Mouse (Mus musculus) MEL (cell line): ENCODE results near the gene Zfand3. TPM values are rescaled to one million over a fixed set of nuclear protein-coding genes. Genes with fewer than 3 reads are reported as not detected.

Source experiments
- DNase-seq: peaks from one replicate; pipeline ENCODE4 v3.0.0; 2011; ENCODE audit warnings: low read depth, low spot score
- H3K27ac ChIP-seq: 2 replicates; pipeline ENCODE4 v1.5.1; 2012; ENCODE audit warnings: low read depth, mild to moderate bottlenecking, control low read depth, low read length, moderate library complexity; ENCODE audit not compliant: control insufficient read depth
- H3K27me3 ChIP-seq, 2 experiments: fragments of 150-350 bp in 1 of 2; sonication (generic) in 1 of 2; 2 replicates each; pipeline ENCODE4 v1.6.1; 2012; ENCODE audit warnings: low read length in 2 of 2, mild to moderate bottlenecking in 2 of 2, improper control_type of control experiment in 1 of 2, moderate library complexity in 1 of 2; ENCODE audit not compliant: insufficient read depth in 2 of 2, control insufficient read depth in 1 of 2
- H3K36me3 ChIP-seq, 2 experiments: 2 replicates each; pipeline ENCODE4 v1.6.1; 2012 to 2014; ENCODE audit warnings: low read length in 2 of 2, improper control_type of control experiment in 1 of 2, inconsistent platforms in 1 of 2, mild to moderate bottlenecking in 1 of 2; ENCODE audit not compliant: insufficient read depth in 2 of 2, control insufficient read depth in 1 of 2
- H3K4me1 ChIP-seq, 2 experiments: fragments of 150-350 bp in 1 of 2; sonication (generic) in 1 of 2; 2 replicates each; pipeline ENCODE4 v1.6.1; 2012; ENCODE audit warnings: low read length in 2 of 2, improper control_type of control experiment in 1 of 2, mild to moderate bottlenecking in 1 of 2; ENCODE audit not compliant: insufficient read depth in 2 of 2, control insufficient read depth in 1 of 2
- H3K4me3 ChIP-seq, 2 experiments: fragments of 150-350 bp in 1 of 2; sonication (generic) in 1 of 2; 2 replicates each; pipeline ENCODE4 v1.5.1; 2012; ENCODE audit warnings: low read depth in 2 of 2, low read length in 2 of 2, mild to moderate bottlenecking in 2 of 2, moderate library complexity in 2 of 2, control low read depth in 1 of 2, improper control_type of control experiment in 1 of 2; ENCODE audit not compliant: control insufficient read depth in 1 of 2, insufficient read depth in 1 of 2
- H3K79me2 ChIP-seq: 2 replicates; pipeline ENCODE4 v1.6.1; 2012; ENCODE audit warnings: mild to moderate bottlenecking, low read length, moderate library complexity; ENCODE audit not compliant: control insufficient read depth, poor library complexity, insufficient read depth
- H3K9ac ChIP-seq: 2 replicates; pipeline ENCODE4 v1.6.1; 2012; ENCODE audit warnings: low read depth, mild to moderate bottlenecking, control low read depth, low read length, moderate library complexity; ENCODE audit not compliant: control insufficient read depth, poor library complexity, severe bottlenecking
- H3K9me3 ChIP-seq: fragments of 150-350 bp; sonication (generic); replicated peaks from 2 replicates; pipeline ENCODE4 v1.6.1; 2012; ENCODE audit warnings: mild to moderate bottlenecking, low read length, improper control_type of control experiment, moderate library complexity; ENCODE audit not compliant: insufficient read depth
- BHLHE40 ChIP-seq: IDR thresholded peaks from 2 replicates; pipeline ENCODE4 v1.6.1; 2012; ENCODE audit warnings: low read depth, mild to moderate bottlenecking, inconsistent platforms, low read length, improper control_type of control experiment, borderline replicate concordance
- CHD1 ChIP-seq: IDR thresholded peaks from 2 replicates; pipeline ENCODE4 v1.6.1; 2012; ENCODE audit warnings: low read depth, mild to moderate bottlenecking, inconsistent platforms, low read length, improper control_type of control experiment
- CTCF ChIP-seq, 3 experiments: IDR thresholded peaks in 2 of 3; conservative IDR thresholded peaks in 1 of 3; 2 replicates each; pipeline ENCODE4 v1.5.1; 2011 to 2012; ENCODE audit warnings: low read length in 3 of 3, low read depth in 2 of 3, mild to moderate bottlenecking in 2 of 3, improper control_type of control experiment in 1 of 3, inconsistent platforms in 1 of 3, mixed read lengths in 1 of 3, moderate library complexity in 1 of 3; ENCODE audit not compliant: control insufficient read depth in 1 of 3, insufficient read depth in 1 of 3, poor library complexity in 1 of 3, severe bottlenecking in 1 of 3
- E2F4 ChIP-seq: IDR thresholded peaks from 2 replicates; pipeline ENCODE4 v1.6.1; 2011; ENCODE audit warnings: low read depth, low read length, improper control_type of control experiment, borderline replicate concordance
- ELF1 ChIP-seq: IDR thresholded peaks from 2 replicates; pipeline ENCODE4 v1.6.1; 2014; ENCODE audit warnings: low read depth, mild to moderate bottlenecking, inconsistent platforms, low read length, improper control_type of control experiment, moderate library complexity
- ETS1 ChIP-seq: IDR thresholded peaks from 2 replicates; pipeline ENCODE4 v1.6.1; 2012; ENCODE audit warnings: low read depth, mild to moderate bottlenecking, inconsistent platforms, low read length, improper control_type of control experiment, moderate library complexity
- GABPA ChIP-seq: IDR thresholded peaks from 2 replicates; pipeline ENCODE4 v1.6.1; 2012; ENCODE audit warnings: low read depth, mild to moderate bottlenecking, inconsistent platforms, low read length, improper control_type of control experiment, moderate library complexity
- GATA1 ChIP-seq: IDR thresholded peaks from 2 replicates; pipeline ENCODE4 v1.6.1; 2011; ENCODE audit warnings: low read depth, low read length, improper control_type of control experiment
- HCFC1 ChIP-seq: IDR thresholded peaks from 2 replicates; pipeline ENCODE4 v1.6.1; 2012; ENCODE audit warnings: low read depth, mild to moderate bottlenecking, inconsistent platforms, low read length, improper control_type of control experiment, moderate library complexity
- JUND ChIP-seq: IDR thresholded peaks from 2 replicates; pipeline ENCODE4 v1.6.1; 2011; ENCODE audit warnings: low read depth, mild to moderate bottlenecking, improper control_type of control experiment, low read length
- KAT2A ChIP-seq: conservative IDR thresholded peaks from 2 replicates; pipeline ENCODE4 v1.6.1; 2012; ENCODE audit warnings: low read depth, low read length, improper control_type of control experiment, inconsistent platforms
- MAFK ChIP-seq: IDR thresholded peaks from 2 replicates; pipeline ENCODE4 v1.6.1; 2011; ENCODE audit warnings: low read depth, mild to moderate bottlenecking, low read length, improper control_type of control experiment, borderline replicate concordance
- MAZ ChIP-seq: IDR thresholded peaks from 2 replicates; pipeline ENCODE4 v1.6.1; 2012; ENCODE audit warnings: low read depth, mild to moderate bottlenecking, inconsistent platforms, low read length, improper control_type of control experiment
- MEF2A ChIP-seq: IDR thresholded peaks from 2 replicates; pipeline ENCODE4 v1.6.1; 2014; ENCODE audit warnings: low read depth, mild to moderate bottlenecking, inconsistent platforms, low read length, improper control_type of control experiment; ENCODE audit not compliant: poor library complexity, insufficient replicate concordance, severe bottlenecking; ENCODE audit errors: extremely low read depth
- MXI1 ChIP-seq: IDR thresholded peaks from 2 replicates; pipeline ENCODE4 v1.6.1; 2011; ENCODE audit warnings: mild to moderate bottlenecking, low read depth, low read length, improper control_type of control experiment
- MYB ChIP-seq: IDR thresholded peaks from 2 replicates; pipeline ENCODE4 v1.6.1; 2011; ENCODE audit warnings: mild to moderate bottlenecking, low read depth, low read length, improper control_type of control experiment
- MYC ChIP-seq: IDR thresholded peaks from 2 replicates; pipeline ENCODE4 v1.6.1; 2011; ENCODE audit warnings: low read depth, mild to moderate bottlenecking, low read length, improper control_type of control experiment, moderate library complexity
- NELFE ChIP-seq: IDR thresholded peaks from 2 replicates; pipeline ENCODE4 v1.6.1; 2011; ENCODE audit warnings: low read depth, low read length, improper control_type of control experiment
- NRF1 ChIP-seq: IDR thresholded peaks from 2 replicates; pipeline ENCODE4 v1.6.1; 2014; ENCODE audit warnings: low read depth, mild to moderate bottlenecking, inconsistent platforms, low read length, improper control_type of control experiment, moderate library complexity; ENCODE audit not compliant: poor library complexity, insufficient read depth, severe bottlenecking
- POLR2A ChIP-seq, 2 experiments: IDR thresholded peaks; 2 replicates each; pipeline ENCODE4 v1.6.1; 2011 to 2012; ENCODE audit warnings: low read length in 2 of 2, mild to moderate bottlenecking in 2 of 2, control low read depth in 1 of 2, improper control_type of control experiment in 1 of 2, low read depth in 1 of 2, moderate library complexity in 1 of 2; ENCODE audit not compliant: control insufficient read depth in 1 of 2, insufficient read depth in 1 of 2, poor library complexity in 1 of 2
- POLR2AphosphoS2 ChIP-seq: IDR thresholded peaks from 2 replicates; pipeline ENCODE4 v1.6.1; 2011; ENCODE audit warnings: low read length, improper control_type of control experiment
- RAD21 ChIP-seq: IDR thresholded peaks from 2 replicates; pipeline ENCODE4 v1.6.1; 2011; ENCODE audit warnings: mild to moderate bottlenecking, low read depth, low read length, improper control_type of control experiment
- RCOR1 ChIP-seq: IDR thresholded peaks from 2 replicates; pipeline ENCODE4 v1.6.1; 2012; ENCODE audit warnings: low read depth, mild to moderate bottlenecking, inconsistent platforms, low read length, improper control_type of control experiment
- SIN3A ChIP-seq: IDR thresholded peaks from 2 replicates; pipeline ENCODE4 v1.6.1; 2012; ENCODE audit warnings: low read length, improper control_type of control experiment, inconsistent platforms
- SMC3 ChIP-seq: IDR thresholded peaks from 2 replicates; pipeline ENCODE4 v1.6.1; 2011; ENCODE audit warnings: low read depth, low read length, improper control_type of control experiment
- TAL1 ChIP-seq: IDR thresholded peaks from 2 replicates; pipeline ENCODE4 v1.6.1; 2012; ENCODE audit warnings: mild to moderate bottlenecking, inconsistent platforms, low read length, moderate library complexity, mixed read lengths
- TBP ChIP-seq: IDR thresholded peaks from 2 replicates; pipeline ENCODE4 v1.8.0; 2011; ENCODE audit warnings: low read depth, low read length, improper control_type of control experiment
- TCF12 ChIP-seq: IDR thresholded peaks from 2 replicates; pipeline ENCODE4 v1.6.1; 2014; ENCODE audit warnings: low read depth, mild to moderate bottlenecking, inconsistent platforms, low read length, improper control_type of control experiment, moderate library complexity
- UBTF ChIP-seq: IDR thresholded peaks from 2 replicates; pipeline ENCODE4 v1.6.1; 2012; ENCODE audit warnings: low read depth, mild to moderate bottlenecking, inconsistent platforms, low read length, improper control_type of control experiment, moderate library complexity, borderline replicate concordance; ENCODE audit not compliant: insufficient read depth
- USF1 ChIP-seq: IDR thresholded peaks from 2 replicates; pipeline ENCODE4 v1.6.1; 2014; ENCODE audit warnings: low read depth, mild to moderate bottlenecking, inconsistent platforms, low read length, improper control_type of control experiment, moderate library complexity
- ZC3H11A ChIP-seq: IDR thresholded peaks from 2 replicates; pipeline ENCODE4 v1.6.1; 2012; ENCODE audit warnings: low read depth, mild to moderate bottlenecking, inconsistent platforms, low read length, improper control_type of control experiment
- ZKSCAN1 ChIP-seq: IDR thresholded peaks from 2 replicates; pipeline ENCODE4 v1.6.1; 2012; ENCODE audit warnings: low read depth, mild to moderate bottlenecking, inconsistent platforms, low read length, improper control_type of control experiment, moderate library complexity
- ZMIZ1 ChIP-seq: IDR thresholded peaks from 2 replicates; pipeline ENCODE4 v1.6.1; 2012; ENCODE audit warnings: low read depth, mild to moderate bottlenecking, inconsistent platforms, low read length, improper control_type of control experiment, moderate library complexity
- ZNF384 ChIP-seq: IDR thresholded peaks from 2 replicates; pipeline ENCODE4 v1.6.1; 2012; ENCODE audit warnings: low read depth, mild to moderate bottlenecking, inconsistent platforms, low read length, improper control_type of control experiment
- polyA plus RNA-seq, 2 experiments: library from polyadenylated mRNA; stranded (reverse) in 1 of 2; unstranded in 1 of 2; fragments of >175 nt in 1 of 2; fragments of >200 nt in 1 of 2; gene quantifications; 2 replicates each; pipeline versions ENCODE4 v1.2.1 to v1.2.4; 2012; ENCODE audit warnings: low replicate concordance in 2 of 2, low read depth in 1 of 2; ENCODE audit not compliant: insufficient read length in 2 of 2, insufficient read depth in 1 of 2, missing spikeins in 1 of 2
- total RNA-seq: library from RNA; depleted of rRNA; stranded (reverse); fragments of 300-350 nt; gene quantifications from 2 replicates; pipeline ENCODE4 v1.2.3, GENCODE M21; 2012; rRNA removed

Zfand3 gene
- total RNA-seq (28.3 and 31.7 TPM in 2 replicates), polyA plus RNA-seq (10 to 100 TPM in 1 of 2 experiments, not detected in 1; 48.8 TPM)

DNA sequence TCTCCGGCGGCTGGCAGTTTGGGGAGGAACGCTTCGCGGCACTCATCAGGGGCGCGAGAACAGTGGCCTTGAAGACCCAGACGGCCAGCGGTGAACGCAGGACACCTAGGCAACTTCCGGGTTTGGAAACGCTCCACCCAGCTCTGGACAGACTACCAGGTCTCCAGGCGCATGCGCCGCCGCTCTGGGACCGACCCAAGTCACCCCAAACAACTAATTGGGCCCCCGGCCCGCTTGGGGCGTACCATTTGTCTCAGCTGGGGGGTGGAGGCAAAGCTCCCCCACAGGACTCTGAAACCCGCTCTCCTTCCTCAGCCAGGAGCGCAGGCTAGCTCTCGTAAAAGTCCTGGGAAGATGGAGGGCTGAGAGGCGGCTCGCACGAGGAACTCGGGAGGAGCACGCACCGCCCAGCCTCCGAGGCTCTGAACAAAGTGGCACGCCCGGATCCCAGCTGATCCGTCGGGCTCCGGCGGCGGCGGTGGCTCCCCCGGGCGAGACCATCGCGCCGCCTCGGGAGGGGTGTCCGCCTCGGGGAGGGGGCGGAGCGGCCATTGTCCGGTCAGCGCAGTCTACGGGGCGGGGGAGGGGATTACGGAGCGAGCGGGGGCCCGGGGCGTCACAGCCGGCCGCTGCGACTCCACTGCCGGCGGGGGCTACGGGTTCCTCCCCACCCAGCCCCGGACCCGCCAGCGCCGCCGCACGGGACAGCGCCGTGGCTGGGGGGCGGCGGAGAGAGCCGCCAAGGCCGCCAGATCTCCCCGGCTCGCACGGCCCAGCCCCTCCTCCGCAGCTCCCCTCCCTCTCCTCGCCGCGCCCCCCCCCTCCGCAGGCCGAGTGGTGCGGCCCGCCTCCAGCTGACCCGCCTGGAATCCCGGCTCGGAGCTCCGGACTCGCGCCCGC lies at the start of gene Zfand3:
Gene Zfand3, plus strand, starts transcription at position 531 of the 900 bp plus-strand sequence.
- H3K27me3 ChIP-seq: no peaks in the 10 kb centered on the region
- H3K36me3 ChIP-seq: peaks cover 0 to 22% of the 10 kb centered on the region in 2 experiments; a peak in 3 of 4 replicates
- peaks cover 7 to 22% of the 10 kb centered on the region in 2 experiments for H3K4me1 ChIP-seq
- peaks cover 34% of the 10 kb centered on the region for H3K79me2 ChIP-seq
- H3K9me3 ChIP-seq: no peaks in the 10 kb centered on the region
- peak within 1 kb of the TSS; percentile 97 for H3K27ac ChIP-seq
- peak within 1 kb of the TSS; percentile 89 to 95 for H3K4me3 ChIP-seq
- peak; percentile 97 for DNase-seq
- peak within 1 kb of the TSS; percentile 98 for H3K9ac ChIP-seq
- TF ChIP-seq ZKSCAN1: no peak
- TF ChIP-seq ZNF384: no peak
- peak; percentile 62; the same call in 1 of the 2 replicates for TF ChIP-seq MXI1
- no peak for TF ChIP-seq KAT2A
- TF ChIP-seq NELFE: peak; percentile 86
- peak; percentile 99 for TF ChIP-seq ELF1
- TF ChIP-seq ETS1: peak; percentile 76
- TF ChIP-seq BHLHE40: peak; percentile 51
- 0 out of 2 replicates have a peak, but pooled peaks have one; percentile 2 for TF ChIP-seq MYB
- no peak for TF ChIP-seq E2F4
- TF ChIP-seq ZMIZ1: peak; percentile 75; the same call in 1 of the 2 replicates
- peak; percentile 84 for TF ChIP-seq MAZ
- TF ChIP-seq ZC3H11A: no peak
- no peak for TF ChIP-seq MEF2A
- TF ChIP-seq GABPA: 0 out of 2 replicates have a peak, but pooled peaks have one; percentile 26
- no peak for TF ChIP-seq CTCF (IDR thresholded peaks at IDR 0.05 in 2 of 3, conservative IDR thresholded peaks at IDR 0.05 in 1 of 3; ENCODE audit: control insufficient read depth in 1 of 3, insufficient read depth in 1 of 3, low read depth in 2 of 3, low read length in 3 of 3, poor library complexity in 1 of 3, severe bottlenecking in 1 of 3)
- TF ChIP-seq CHD1: peak; percentile 99
- TF ChIP-seq JUND: no peak
- no peak for TF ChIP-seq SMC3
- peak; percentile 50; the same call in 1 of the 2 replicates for TF ChIP-seq TBP
- peak; percentile 80 to 92 for TF ChIP-seq POLR2A (IDR thresholded peaks at IDR 0.05; ENCODE audit: control insufficient read depth in 1 of 2, insufficient read depth in 1 of 2, low read depth in 1 of 2, low read length in 2 of 2, poor library complexity in 1 of 2)
- TF ChIP-seq TCF12: peak; percentile 11; the same call in 1 of the 2 replicates
- TF ChIP-seq TAL1: no peak
- TF ChIP-seq NRF1: peak; percentile 95
- no peak for TF ChIP-seq GATA1
- TF ChIP-seq MYC: 0 out of 2 replicates have a peak, but pooled peaks have one; percentile 49
- TF ChIP-seq MAFK: no peak
- TF ChIP-seq POLR2AphosphoS2: peak; percentile 68; the same call in 1 of the 2 replicates
- peak; percentile 63 for TF ChIP-seq HCFC1
- no peak for TF ChIP-seq RAD21
- no peak for TF ChIP-seq RCOR1
- peak; percentile 30; the same call in 1 of the 2 replicates for TF ChIP-seq USF1
- peak; percentile 86 for TF ChIP-seq SIN3A
- no peak for TF ChIP-seq UBTF
